Mouse (Mus musculus): ENCODE measurements at regions not wholly inside any gene's neighbourhood (a gene's known extent, or its start where the extent isn't known, plus 50 kb on each side); places are given as distances from the start of the nearest gene placed in this dataset.
"Not testable (repeated sequence)": the region's sequence is repeated elsewhere in the genome, so short reads cannot be mapped to it uniquely, and the experiment has no call there.

- no peak for DNase-seq
Measured at GRCm38 (mm10) chr17:52351293-52351692, 251.2 kb upstream of the Kcnh8 start.

- DNase-seq = no peak
Measured at GRCm38 (mm10) chr17:52350696-52351095, 251.8 kb upstream of the Kcnh8 start.

GRCm38 (mm10) chr17:52349872-52350271 lies 252.6 kb upstream of the Kcnh8 start:
- no peak for DNase-seq

- no peak for DNase-seq
Measured at GRCm38 (mm10) chr17:52348481-52349083, 253.9 kb upstream of the Kcnh8 start.

GRCm38 (mm10) chr17:52320586-52320985 lies 281.9 kb upstream of the Kcnh8 start:
- DNase-seq = no peak

- DNase-seq = no peak
Measured at GRCm38 (mm10) chr17:52316976-52317375, 285.5 kb upstream of the Kcnh8 start.

GRCm38 (mm10) chr17:52315879-52316278 lies 286.6 kb upstream of the Kcnh8 start:
- DNase-seq = no peak

- DNase-seq = not testable (repeated sequence)
Measured at GRCm38 (mm10) chr17:52315456-52315855, 287.1 kb upstream of the Kcnh8 start.

- DNase-seq = no peak
Measured at GRCm38 (mm10) chr17:52312043-52312442, 290.5 kb upstream of the Kcnh8 start.

GRCm38 (mm10) chr17:52308789-52309188 lies 293.7 kb upstream of the Kcnh8 start:
- DNase-seq = no peak

- no peak for DNase-seq
Measured at GRCm38 (mm10) chr17:52304133-52304532, 298.4 kb upstream of the Kcnh8 start.

- DNase-seq = no peak
Measured at GRCm38 (mm10) chr17:52303320-52303719, 299.2 kb upstream of the Kcnh8 start.

GRCm38 (mm10) chr17:52299769-52300168 lies 302.7 kb upstream of the Kcnh8 start:
- DNase-seq = no peak

- no peak for DNase-seq
Measured at GRCm38 (mm10) chr17:52285392-52285791, 317.1 kb upstream of the Kcnh8 start.

GRCm38 (mm10) chr17:52282264-52282663 lies 320.2 kb upstream of the Kcnh8 start:
- no peak for DNase-seq

GRCm38 (mm10) chr17:52278523-52278922 lies 324.0 kb upstream of the Kcnh8 start:
- DNase-seq = no peak

GRCm38 (mm10) chr17:52268792-52269191 lies 333.7 kb upstream of the Kcnh8 start:
- DNase-seq = no peak

GRCm38 (mm10) chr17:52251284-52251683 lies 351.2 kb upstream of the Kcnh8 start:
- DNase-seq = no peak

GRCm38 (mm10) chr17:52225584-52225983 lies 376.9 kb upstream of the Kcnh8 start:
- DNase-seq = no peak

GRCm38 (mm10) chr17:52220422-52220821 lies 382.1 kb upstream of the Kcnh8 start:
- no peak for DNase-seq

- DNase-seq = no peak
Measured at GRCm38 (mm10) chr17:52217411-52217810, 384.3 kb upstream of the Satb1 start.

GRCm38 (mm10) chr17:52212944-52213343 lies 379.9 kb upstream of the Satb1 start:
- no peak for DNase-seq

GRCm38 (mm10) chr17:52210483-52210882 lies 377.4 kb upstream of the Satb1 start:
- DNase-seq = no peak

- no peak for DNase-seq
Measured at GRCm38 (mm10) chr17:52197731-52198130, 364.6 kb upstream of the Satb1 start.

GRCm38 (mm10) chr17:52196811-52197210 lies 363.7 kb upstream of the Satb1 start:
- no peak for DNase-seq
